Mouse (Mus musculus) CH12.LX (cell line): ENCODE results near the gene Mrgbp. TPM values are rescaled to one million over a fixed set of nuclear protein-coding genes. Genes with fewer than 3 reads are reported as not detected.

ENCODE experiments used
- DNase-seq: peaks from one replicate; pipeline ENCODE4 v3.0.0-alpha.2; 2013; ENCODE audit errors: extremely low read depth
- H3K27ac ChIP-seq: 2 replicates; pipeline ENCODE4 v1.5.1; 2012; ENCODE audit warnings: low read depth, mild to moderate bottlenecking, control low read depth, moderate library complexity; ENCODE audit not compliant: insufficient read depth
- H3K27me3 ChIP-seq: replicated peaks from 2 replicates; pipeline ENCODE3; 2012; ENCODE audit warnings: inconsistent platforms
- H3K36me3 ChIP-seq, 2 experiments: replicated peaks in 1 of 2; 2 replicates each; pipeline versions ENCODE3 to v1.6.1; 2012; ENCODE audit warnings: inconsistent platforms in 1 of 2, low read length in 1 of 2, mild to moderate bottlenecking in 1 of 2, mixed read lengths in 1 of 2, moderate library complexity in 1 of 2; ENCODE audit not compliant: control insufficient read depth in 1 of 2, insufficient read depth in 1 of 2
- H3K4me1 ChIP-seq, 2 experiments: 2 replicates each; pipeline ENCODE4 v1.6.1; 2012; ENCODE audit warnings: inconsistent platforms in 1 of 2, moderate library complexity in 1 of 2; ENCODE audit not compliant: insufficient read depth in 2 of 2, control insufficient read depth in 1 of 2
- H3K4me2 ChIP-seq: 2 replicates; pipeline ENCODE4 v1.6.1; 2012; ENCODE audit warnings: low read depth, mild to moderate bottlenecking, control low read depth; ENCODE audit not compliant: poor library complexity, insufficient read depth, severe bottlenecking
- H3K4me3 ChIP-seq, 3 experiments: fragments of 150-350 bp in 1 of 3; sonication (generic) in 1 of 3; replicated peaks in 1 of 3; 2 replicates each; pipeline versions ENCODE3 to v1.5.1; 2011 to 2012; ENCODE audit warnings: low read depth in 2 of 3, low read length in 2 of 3, mild to moderate bottlenecking in 2 of 3, moderate library complexity in 2 of 3, control low read depth in 1 of 3, improper control_type of control experiment in 1 of 3, inconsistent platforms in 1 of 3, mixed read lengths in 1 of 3; ENCODE audit not compliant: poor library complexity in 1 of 3
- H3K79me2 ChIP-seq: replicated peaks from 2 replicates; pipeline ENCODE4 v1.6.1; 2012; ENCODE audit warnings: mild to moderate bottlenecking, moderate library complexity; ENCODE audit not compliant: control insufficient read depth, poor library complexity, insufficient read depth, severe bottlenecking; ENCODE audit errors: extremely low read depth
- H3K9ac ChIP-seq: 2 replicates; pipeline ENCODE4 v1.6.1; 2012; ENCODE audit warnings: low read depth, mild to moderate bottlenecking, control low read depth, moderate library complexity; ENCODE audit not compliant: insufficient read depth
- H3K9me3 ChIP-seq: replicated peaks from 2 replicates; pipeline ENCODE3; 2012; ENCODE audit warnings: low read length, inconsistent platforms, mixed read lengths
- BHLHE40 ChIP-seq: IDR thresholded peaks from 2 replicates; pipeline ENCODE4 v1.6.1; 2011; ENCODE audit warnings: mild to moderate bottlenecking, low read depth, low read length, improper control_type of control experiment
- CTCF ChIP-seq, 2 experiments: IDR thresholded peaks in 1 of 2; conservative IDR thresholded peaks in 1 of 2; 2 replicates each; pipeline ENCODE4 v1.5.1; 2011 to 2012; ENCODE audit warnings: low read depth in 2 of 2, low read length in 2 of 2, improper control_type of control experiment in 1 of 2, inconsistent platforms in 1 of 2, mild to moderate bottlenecking in 1 of 2, moderate library complexity in 1 of 2
- EP300 ChIP-seq: IDR thresholded peaks from 2 replicates; pipeline ENCODE4 v1.6.1; 2011; ENCODE audit warnings: low read length, improper control_type of control experiment
- ETS1 ChIP-seq: conservative IDR thresholded peaks from 2 replicates; pipeline ENCODE4 v1.6.1; 2012; ENCODE audit warnings: low read depth, mild to moderate bottlenecking, inconsistent platforms, low read length, improper control_type of control experiment, moderate library complexity
- HCFC1 ChIP-seq: IDR thresholded peaks from 2 replicates; pipeline ENCODE4 v1.6.1; 2012; ENCODE audit warnings: low read depth, mild to moderate bottlenecking, inconsistent platforms, low read length, improper control_type of control experiment
- IRF4 ChIP-seq: IDR thresholded peaks from 2 replicates; pipeline ENCODE4 v1.6.1; 2014; ENCODE audit warnings: low read depth, mild to moderate bottlenecking, inconsistent platforms, low read length, improper control_type of control experiment
- JUN ChIP-seq: IDR thresholded peaks from 2 replicates; pipeline ENCODE4 v1.6.1; 2011; ENCODE audit warnings: low read depth, mild to moderate bottlenecking, low read length, improper control_type of control experiment, moderate library complexity; ENCODE audit not compliant: insufficient read depth
- JUND ChIP-seq: conservative IDR thresholded peaks from 2 replicates; pipeline ENCODE4 v1.6.1; 2011; ENCODE audit warnings: low read depth, low read length, improper control_type of control experiment
- MAFK ChIP-seq: IDR thresholded peaks from 2 replicates; pipeline ENCODE4 v1.6.1; 2011; ENCODE audit warnings: low read length, improper control_type of control experiment; ENCODE audit not compliant: insufficient replicate concordance
- MAX ChIP-seq: IDR thresholded peaks from 2 replicates; pipeline ENCODE4 v1.6.1; 2011; ENCODE audit warnings: low read length, improper control_type of control experiment
- NRF1 ChIP-seq: IDR thresholded peaks from 2 replicates; pipeline ENCODE4 v1.6.1; 2014; ENCODE audit warnings: low read depth, mild to moderate bottlenecking, inconsistent platforms, low read length, improper control_type of control experiment, moderate library complexity
- POLR2AphosphoS2 ChIP-seq: IDR thresholded peaks from 2 replicates; pipeline ENCODE4 v1.6.1; 2011; ENCODE audit warnings: low read depth, low read length, improper control_type of control experiment
- RAD21 ChIP-seq: IDR thresholded peaks from 2 replicates; pipeline ENCODE4 v1.6.1; 2011; ENCODE audit warnings: low read depth, mild to moderate bottlenecking, low read length, improper control_type of control experiment, moderate library complexity
- SIN3A ChIP-seq: IDR thresholded peaks from 2 replicates; pipeline ENCODE4 v1.6.1; 2012; ENCODE audit warnings: low read length, improper control_type of control experiment, inconsistent platforms
- SMC3 ChIP-seq: IDR thresholded peaks from 2 replicates; pipeline ENCODE4 v1.6.1; 2011; ENCODE audit warnings: low read depth, low read length, improper control_type of control experiment
- TBP ChIP-seq: conservative IDR thresholded peaks from 2 replicates; pipeline ENCODE4 v1.6.1; 2011; ENCODE audit warnings: low read depth, low read length, improper control_type of control experiment
- TCF12 ChIP-seq: IDR thresholded peaks from 2 replicates; pipeline ENCODE4 v1.6.1; 2014; ENCODE audit warnings: low read depth, mild to moderate bottlenecking, inconsistent platforms, low read length, improper control_type of control experiment
- UBTF ChIP-seq: IDR thresholded peaks from 2 replicates; pipeline ENCODE4 v1.6.1; 2012; ENCODE audit warnings: low read depth, mild to moderate bottlenecking, inconsistent platforms, low read length, improper control_type of control experiment, moderate library complexity
- dilution Hi-C: fragments of 300-500 bp; cut with MboI; formaldehyde crosslinking; loops from 2 replicates; pipeline ENCODE4 v1.14.3; 2020; ENCODE audit warnings: low sequenced_read_pairs; ENCODE audit not compliant: extremely low pct_unique_long_range_greater_than_20kb, extremely low pct_ligation_motif_present
- in situ Hi-C: fragments of 300-500 bp; cut with MboI; formaldehyde crosslinking; loops from 3 replicates; pipeline ENCODE4 v1.14.3; 2019; ENCODE audit warnings: low sequenced_read_pairs, low pct_ligation_motif_present, low pct_unique_long_range_greater_than_20kb, mixed read lengths
- polyA plus RNA-seq: library from polyadenylated mRNA; unstranded; fragments of >175 nt; gene quantifications from 2 replicates; pipeline ENCODE4 v1.2.1, GENCODE M21; 2012; ENCODE audit warnings: low read depth; ENCODE audit not compliant: insufficient read length
- total RNA-seq, 2 experiments: library from RNA; depleted of rRNA; stranded (reverse); fragments of 300-350 nt in 1 of 2; fragments of >200 nt in 1 of 2; gene quantifications; 2 replicates each; pipeline ENCODE4 v1.2.3; 2012 to 2014

Mrgbp gene
- total and polyA plus RNA-seq, 3 experiments, result 31.2 to 64.6 (median 47.5) TPM

GRCm38 (mm10) chr2:180610283-180610682 lies 29.2 kb downstream of the Mrgbp start:
- Histone ChIP-seq H3K9ac (no peak overlapping the region), H3K27ac (no peak overlapping the region), H3K4me3 (no peak overlapping the region), H3K79me2 (no peaks in the 10 kb centered on the region), H3K4me2 (no peak overlapping the region), H3K9me3 (no peaks in the 10 kb centered on the region), H3K27me3 (no peaks in the 10 kb centered on the region), H3K4me1 (peaks cover 2 to 6% of the 10 kb centered on the region in 2 experiments; a peak in 1 of 4 replicates), H3K36me3 (peaks cover 5 to 73% of the 10 kb centered on the region in 2 experiments)
- DNase-seq, result no peak
- dilution Hi-C loops, result no loop called here
- no peak for TF ChIP-seq BHLHE40
- no peak for TF ChIP-seq SMC3
- no peak for TF ChIP-seq HCFC1
- TF ChIP-seq IRF4, result no peak
- no peak for TF ChIP-seq EP300
- no peak for TF ChIP-seq TCF12
- TF ChIP-seq POLR2AphosphoS2, result no peak
- TF ChIP-seq TBP, result no peak
- no peak for TF ChIP-seq RAD21
- TF ChIP-seq NRF1, result no peak
- no peak for TF ChIP-seq JUN
- in situ Hi-C loops, result no loop called here

DNA sequence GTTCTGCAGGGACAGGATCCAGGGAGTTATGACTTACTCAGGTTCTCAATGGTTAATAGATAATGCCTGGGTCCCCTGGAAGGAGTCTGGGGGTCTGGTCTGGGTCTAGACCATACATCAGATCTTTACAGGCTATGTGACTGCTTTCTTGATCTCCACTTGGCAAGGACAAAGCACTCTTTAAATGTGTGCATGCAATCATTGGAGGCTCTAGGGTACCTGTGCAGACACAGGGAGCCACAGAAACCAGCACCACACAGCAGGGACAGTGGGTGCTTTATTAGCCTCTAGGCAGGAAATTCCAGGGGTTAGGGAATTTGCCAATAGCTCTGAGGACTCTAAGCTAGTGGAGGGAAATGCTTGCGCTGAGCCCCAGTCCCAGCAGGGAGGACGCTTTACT lies 30.8 kb downstream of the Mrgbp start:
- H3K9me3 ChIP-seq, result no peaks in the 10 kb centered on the region
- H3K27me3 ChIP-seq, result no peaks in the 10 kb centered on the region
- no peak overlapping the region for H3K4me2 ChIP-seq
- no peaks in the 10 kb centered on the region for H3K4me1 ChIP-seq
- dilution Hi-C loops, result no loop called here
- no peaks in the 10 kb centered on the region for H3K79me2 ChIP-seq
- H3K36me3 ChIP-seq, result peaks cover 5 to 70% of the 10 kb centered on the region in 2 experiments
- no peak overlapping the region for H3K4me3 ChIP-seq
- DNase-seq, result no peak
- TF ChIP-seq MAX, result no peak
- no peak for TF ChIP-seq TCF12
- no peak for TF ChIP-seq CTCF (conservative IDR thresholded peaks at IDR 0.05 in 1 of 2, IDR thresholded peaks at IDR 0.05 in 1 of 2; ENCODE audit: low read depth in 2 of 2, low read length in 2 of 2)
- TF ChIP-seq HCFC1, result no peak
- no peak for TF ChIP-seq RAD21
- no peak for TF ChIP-seq UBTF
- no peak for TF ChIP-seq IRF4
- no peak for TF ChIP-seq ETS1
- TF ChIP-seq JUN, result no peak
- TF ChIP-seq SIN3A, result no peak
- TF ChIP-seq MAFK, result no peak
- TF ChIP-seq JUND, result no peak
- TF ChIP-seq, all 38 proteins: peak for 0
- no peak overlapping the region for H3K9ac ChIP-seq
- H3K27ac ChIP-seq, result no peak overlapping the region
- in situ Hi-C loops, result no loop called here

Other genes with a start within 250 kb of the Mrgbp start
- gene Gata5, start 246.6 kb upstream of the Mrgbp start, total RNA-seq (2012; rRNA removed), result not detected in 2 replicates
- gene Gata5, start 246.6 kb upstream of the Mrgbp start, total RNA-seq (2014; rRNA removed), result not detected in 2 replicates
- gene Gata5, start 246.6 kb upstream of the Mrgbp start, polyA plus RNA-seq, result not detected in 2 replicates
- gene Slco4a1, start 125.1 kb upstream of the Mrgbp start, total RNA-seq (2012; rRNA removed), result 3.9 and 4.8 TPM in 2 replicates
- gene Slco4a1, start 125.1 kb upstream of the Mrgbp start, total RNA-seq (2014; rRNA removed), result 1.4 and 1.9 TPM in 2 replicates
- 4.3 and 5.4 TPM in 2 replicates for gene Slco4a1, start 125.1 kb upstream of the Mrgbp start, polyA plus RNA-seq
- gene Ntsr1, start 81.3 kb upstream of the Mrgbp start, total RNA-seq (2012; rRNA removed), result not detected in 2 replicates
- gene Ntsr1, start 81.3 kb upstream of the Mrgbp start, total RNA-seq (2014; rRNA removed), result not detected in 2 replicates
- gene Ntsr1, start 81.3 kb upstream of the Mrgbp start, polyA plus RNA-seq, result not detected in 2 replicates
- gene Ogfr, start 7.9 kb downstream of the Mrgbp start, total RNA-seq (2012; rRNA removed), result 79.1 and 79.8 TPM in 2 replicates
- gene Ogfr, start 7.9 kb downstream of the Mrgbp start, total RNA-seq (2014; rRNA removed), result 57.3 and 58.3 TPM in 2 replicates
- gene Ogfr, start 7.9 kb downstream of the Mrgbp start, polyA plus RNA-seq, result 67.0 and 82.9 TPM in 2 replicates
- 1.9 and 2.0 TPM in 2 replicates for gene Col9a3, start 16.5 kb downstream of the Mrgbp start, total RNA-seq (2012; rRNA removed)
- gene Col9a3, start 16.5 kb downstream of the Mrgbp start, total RNA-seq (2014; rRNA removed), result 0.56 and 0.57 TPM in 2 replicates
- 0.87 and 2.1 TPM in 2 replicates for gene Col9a3, start 16.5 kb downstream of the Mrgbp start, polyA plus RNA-seq
- gene Tcfl5, start 61.4 kb downstream of the Mrgbp start, total RNA-seq (2012; rRNA removed), result not detected in 2 replicates
- gene Tcfl5, start 61.4 kb downstream of the Mrgbp start, total RNA-seq (2014; rRNA removed), result not detected in 2 replicates
- not detected in 2 replicates for gene Tcfl5, start 61.4 kb downstream of the Mrgbp start, polyA plus RNA-seq
- gene Dido1, start 128.7 kb downstream of the Mrgbp start, total RNA-seq (2012; rRNA removed), result 24.9 and 30.0 TPM in 2 replicates
- 15.5 and 16.4 TPM in 2 replicates for gene Dido1, start 128.7 kb downstream of the Mrgbp start, total RNA-seq (2014; rRNA removed)
- 25.0 and 25.8 TPM in 2 replicates for gene Dido1, start 128.7 kb downstream of the Mrgbp start, polyA plus RNA-seq
- 15.6 and 21.7 TPM in 2 replicates for gene Gid8, start 128.8 kb downstream of the Mrgbp start, total RNA-seq (2012; rRNA removed)
- 32.1 and 32.5 TPM in 2 replicates for gene Gid8, start 128.8 kb downstream of the Mrgbp start, total RNA-seq (2014; rRNA removed)
- gene Gid8, start 128.8 kb downstream of the Mrgbp start, polyA plus RNA-seq, result 44.1 and 45.4 TPM in 2 replicates
- gene Slc17a9, start 144.0 kb downstream of the Mrgbp start, total RNA-seq (2012; rRNA removed), result 13.4 and 16.2 TPM in 2 replicates
- 6.5 and 7.2 TPM in 2 replicates for gene Slc17a9, start 144.0 kb downstream of the Mrgbp start, total RNA-seq (2014; rRNA removed)
- 23.7 and 26.0 TPM in 2 replicates for gene Slc17a9, start 144.0 kb downstream of the Mrgbp start, polyA plus RNA-seq
- gene Bhlhe23, start 195.6 kb downstream of the Mrgbp start, total RNA-seq (2012; rRNA removed), result not detected in 2 replicates
- gene Bhlhe23, start 195.6 kb downstream of the Mrgbp start, total RNA-seq (2014; rRNA removed), result not detected in 2 replicates
- gene Bhlhe23, start 195.6 kb downstream of the Mrgbp start, polyA plus RNA-seq, result not detected in 2 replicates